Mouse (Mus musculus) T-helper 2 cell (primary cell): ENCODE measurements around the gene Zmiz1.

ENCODE experiments used
- in situ Hi-C: fragments of 300-600 bp; cut with MboI, MseI; formaldehyde crosslinking; loops from one replicate; pipeline ENCODE4 v1.15.1; 2025; ENCODE audit warnings: high pct_unique_total_duplicates

The Zmiz1 gene

DNA sequence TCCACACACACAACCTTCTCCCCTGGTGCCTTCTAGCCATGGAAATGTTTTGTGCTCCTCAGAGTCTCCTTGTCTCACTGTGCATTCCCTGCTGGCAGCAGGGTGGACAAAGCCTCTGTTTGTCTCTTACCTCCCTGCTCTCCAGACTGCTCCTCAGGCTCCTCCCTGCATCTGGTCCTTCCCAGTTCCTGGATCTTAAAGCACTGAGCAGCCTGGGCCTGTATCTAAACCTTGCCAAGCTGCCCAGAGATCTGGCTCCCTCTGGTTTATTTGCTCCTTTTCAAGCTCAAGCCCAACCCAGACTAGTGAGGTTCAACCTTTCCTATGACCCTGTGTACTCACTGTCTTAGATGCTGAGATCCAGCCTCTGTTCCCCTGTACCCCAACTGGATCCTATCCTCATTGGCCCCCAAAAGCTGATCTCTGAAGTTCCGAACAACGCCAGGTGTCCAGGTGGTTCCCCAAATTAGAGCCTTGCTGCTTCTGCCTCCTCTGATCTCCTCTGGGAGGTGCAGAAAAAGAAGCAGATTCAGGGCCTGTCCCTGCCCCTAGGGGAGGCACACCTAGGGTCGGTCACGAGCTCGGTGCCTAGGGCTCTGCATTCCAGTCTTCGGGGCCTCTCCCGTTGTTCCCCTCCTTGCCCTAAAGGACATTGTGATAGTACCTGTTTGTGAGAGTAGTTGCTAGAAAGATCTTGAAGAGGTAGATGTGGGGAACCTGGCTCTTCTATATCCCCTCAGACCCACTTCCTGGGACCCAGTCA, 171.8 kb downstream of the Zmiz1 start:
- in situ Hi-C loops, result no loop called here

DNA sequence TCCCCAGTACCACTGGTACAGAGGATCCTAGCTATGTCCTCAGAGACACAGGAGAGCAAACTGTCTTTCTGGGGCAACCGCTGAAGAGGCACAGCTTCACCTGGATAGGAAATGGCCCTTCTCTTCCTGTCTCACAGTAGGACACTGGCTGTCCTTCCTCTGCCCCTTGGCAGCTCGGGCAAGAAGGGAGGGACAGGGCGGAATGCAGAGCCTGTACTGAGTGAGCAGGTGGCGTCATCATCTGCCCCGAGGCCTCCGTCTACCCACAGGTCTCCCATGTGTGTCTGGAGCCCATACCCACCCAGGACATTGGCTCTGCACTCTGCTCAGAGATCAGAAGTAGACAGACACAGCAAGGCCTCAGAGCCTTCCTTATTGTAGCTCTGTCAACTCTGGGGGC, 172.5 kb downstream of the Zmiz1 start:
- in situ Hi-C loops, result no loop called here

GRCm38 (mm10) chr14:25633539-25634300, 174.7 kb downstream of the Zmiz1 start:
- in situ Hi-C loops, result no loop called here

DNA sequence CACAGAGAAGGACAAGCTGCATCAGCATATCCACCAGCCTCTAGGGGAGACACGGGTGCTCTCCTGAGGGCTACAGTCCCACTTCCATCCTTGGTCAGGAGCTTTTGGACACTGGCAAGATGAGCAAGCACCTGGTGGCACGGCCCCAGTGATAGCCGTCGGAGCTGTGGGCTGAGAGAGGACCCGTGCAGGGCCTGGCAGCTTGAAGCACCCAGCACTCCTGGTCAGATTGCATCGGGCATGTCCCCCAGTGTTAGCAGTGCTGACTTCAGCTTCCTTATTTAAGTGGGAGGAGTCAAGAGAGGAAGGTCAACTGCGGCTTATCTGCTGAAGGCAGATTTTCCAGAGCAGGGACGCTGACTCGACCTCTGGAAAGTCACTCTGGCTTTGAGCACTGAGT, 175.3 kb downstream of the Zmiz1 start:
- in situ Hi-C loops, result no loop called here

- in situ Hi-C loops, result no loop called here
These were observed 176.8 kb downstream of the Zmiz1 start for GRCm38 (mm10) chr14:25635746-25636145.

DNA sequence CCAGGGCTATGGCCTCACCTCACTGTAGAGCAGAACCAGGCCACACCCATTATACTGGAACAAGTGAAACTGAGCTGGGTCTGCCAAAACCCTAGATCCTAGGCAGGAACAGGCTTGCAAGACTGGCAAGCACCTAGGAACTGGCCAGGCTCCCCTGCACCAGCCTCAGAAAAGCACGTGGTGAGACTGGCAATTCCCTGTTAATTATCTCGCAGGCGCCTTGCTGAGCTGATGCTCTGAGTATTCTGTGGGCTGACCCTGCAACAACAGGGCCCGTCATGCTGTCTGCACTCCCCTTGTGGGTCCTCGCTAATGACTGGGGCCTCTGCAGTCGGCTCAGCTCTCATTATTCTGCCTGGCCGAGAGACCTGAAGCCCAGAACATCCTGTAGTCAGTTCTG, 177.3 kb downstream of the Zmiz1 start:
- in situ Hi-C loops, result no loop called here

- in situ Hi-C loops, result no loop called here
These were observed 180.3 kb downstream of the Zmiz1 start for GRCm38 (mm10) chr14:25639120-25639758.

- in situ Hi-C loops, result no loop called here
These were observed 181.0 kb downstream of the Zmiz1 start for GRCm38 (mm10) chr14:25639979-25640378.

DNA sequence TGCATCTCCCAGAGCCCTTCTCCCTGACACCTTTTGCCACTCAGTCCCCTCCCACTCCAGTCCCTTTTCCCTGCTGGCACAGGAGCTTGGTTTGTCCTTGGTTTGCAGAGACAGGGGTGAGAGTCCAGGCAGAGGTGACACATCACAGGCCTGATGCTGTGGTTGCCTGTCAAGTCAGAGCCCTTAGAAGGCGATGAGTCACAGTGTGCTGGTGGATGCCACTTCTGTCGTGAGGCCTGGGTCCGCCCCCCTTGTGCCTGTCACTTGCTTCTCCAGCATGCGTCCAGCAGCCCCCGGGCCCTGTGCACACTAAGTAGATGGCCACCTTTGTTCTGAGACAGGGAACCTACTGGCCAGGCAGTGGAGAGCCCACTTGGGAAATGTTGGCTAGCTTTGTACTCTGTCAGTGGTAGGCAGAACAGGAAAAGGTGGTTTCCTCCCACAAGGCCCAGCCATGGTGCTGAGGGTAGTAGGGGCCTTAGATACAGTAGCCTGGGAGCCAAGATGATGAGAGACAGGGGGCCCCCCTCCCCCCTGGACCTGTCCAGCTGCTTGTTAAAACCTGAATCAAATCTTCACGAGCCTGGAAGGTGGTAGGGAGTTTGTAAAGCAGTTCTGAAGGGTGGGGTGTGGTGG, 181.6 kb downstream of the Zmiz1 start:
- in situ Hi-C loops, result no loop called here

- in situ Hi-C loops, result no loop called here
These were observed 182.1 kb downstream of the Zmiz1 start for GRCm38 (mm10) chr14:25641067-25641466.

DNA sequence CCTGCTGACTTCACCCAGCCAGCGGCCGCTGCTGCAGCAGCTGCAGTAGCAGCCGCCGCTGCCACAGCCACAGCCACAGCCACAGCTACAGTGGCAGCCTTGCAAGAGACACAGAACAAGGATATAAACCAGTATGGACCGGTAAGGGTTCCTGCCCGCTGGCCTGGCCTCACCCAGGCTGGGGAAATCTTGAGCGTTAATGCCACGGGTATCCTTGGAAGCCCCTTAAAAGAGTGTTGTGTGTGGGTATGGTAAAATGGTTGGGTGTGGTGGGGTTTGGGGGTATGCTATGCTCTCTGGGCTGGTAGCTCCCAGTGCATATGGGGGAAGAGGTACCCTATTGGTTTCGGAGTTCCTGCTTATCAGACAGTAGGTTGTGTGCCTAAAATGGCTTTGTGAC, 186.7 kb downstream of the Zmiz1 start:
- in situ Hi-C loops, result no loop called here

GRCm38 (mm10) chr14:25646161-25646621, 187.2 kb downstream of the Zmiz1 start:
- in situ Hi-C loops, result no loop called here

- in situ Hi-C loops, result no loop called here
These were observed 192.1 kb downstream of the Zmiz1 start for GRCm38 (mm10) chr14:25651131-25651530.

DNA sequence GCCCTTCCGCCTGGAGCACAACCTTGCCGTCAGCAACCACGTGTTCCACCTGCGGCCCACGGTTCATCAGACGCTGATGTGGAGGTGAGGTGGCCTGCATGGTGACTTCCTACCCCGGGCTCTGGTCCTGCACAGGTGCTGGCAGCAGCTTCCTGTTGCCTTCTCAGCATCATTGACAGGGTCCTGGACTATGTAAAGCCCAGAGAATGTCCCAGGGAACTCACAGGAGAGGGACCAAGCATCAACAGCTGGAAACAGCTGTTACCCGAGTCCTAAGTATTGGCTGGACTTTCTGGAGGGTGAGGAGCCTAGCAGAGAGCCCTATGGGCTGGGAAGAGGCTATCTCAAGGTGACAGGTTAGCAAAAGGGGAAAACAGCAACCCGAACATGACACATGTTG, 192.9 kb downstream of the Zmiz1 start:
- in situ Hi-C loops, result no loop called here

GRCm38 (mm10) chr14:25654401-25655197, 195.6 kb downstream of the Zmiz1 start:
- in situ Hi-C loops, result no loop called here

DNA sequence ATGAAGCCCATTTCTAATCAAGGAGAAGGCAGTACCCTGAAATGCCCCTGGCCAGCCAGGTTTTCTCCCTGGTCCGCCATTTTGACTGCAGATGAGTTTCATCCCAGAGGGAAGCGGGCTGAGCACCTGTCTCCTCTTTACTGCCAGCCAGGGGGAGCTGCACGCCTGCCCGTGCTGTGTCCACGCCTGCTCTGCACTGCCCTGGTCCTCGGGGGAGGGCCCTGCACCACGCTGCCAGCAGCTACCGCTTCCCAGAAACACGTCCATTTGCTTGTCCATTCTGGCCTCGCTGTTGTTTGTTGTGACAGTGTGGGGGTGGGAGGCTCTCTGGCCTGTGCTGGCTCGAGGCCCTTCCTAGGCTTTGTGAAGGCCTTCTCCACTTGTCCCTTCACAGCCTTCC, 201.7 kb downstream of the Zmiz1 start:
- in situ Hi-C loops, result no loop called here

DNA sequence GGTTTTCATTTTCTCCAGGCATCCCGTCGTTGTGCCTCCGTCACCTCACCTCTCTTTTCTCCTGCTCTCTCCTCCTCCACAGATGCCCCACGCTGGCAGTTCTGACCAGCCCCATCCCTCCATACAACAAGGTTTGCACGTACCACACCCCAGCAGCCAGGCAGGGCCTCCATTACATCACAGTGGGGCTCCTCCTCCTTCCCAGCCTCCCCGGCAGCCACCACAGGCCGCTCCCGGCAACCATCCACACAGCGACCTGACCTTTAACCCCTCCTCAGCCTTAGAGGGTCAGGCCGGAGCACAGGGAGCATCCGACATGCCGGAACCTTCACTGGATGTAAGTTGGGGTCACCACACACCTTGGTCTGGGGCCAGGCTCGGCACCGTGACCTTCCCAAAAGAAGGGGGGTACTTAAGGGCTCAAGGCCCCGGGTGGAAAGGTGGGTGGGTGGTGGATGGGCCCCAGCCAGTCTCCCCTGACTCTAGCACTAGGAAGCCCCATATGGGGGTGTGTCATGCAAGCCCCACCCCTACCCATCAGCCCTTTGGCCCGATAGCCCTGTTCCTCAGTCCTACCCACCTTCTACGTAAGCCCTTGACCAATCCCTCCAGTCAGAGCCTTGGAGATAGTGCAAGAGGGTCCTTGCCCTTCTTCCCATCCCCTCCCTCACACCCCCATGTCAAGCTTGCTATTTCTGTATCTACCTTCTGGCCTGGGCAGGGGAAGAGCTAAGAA, 202.4 kb downstream of the Zmiz1 start:
- in situ Hi-C loops, result no loop called here

DNA sequence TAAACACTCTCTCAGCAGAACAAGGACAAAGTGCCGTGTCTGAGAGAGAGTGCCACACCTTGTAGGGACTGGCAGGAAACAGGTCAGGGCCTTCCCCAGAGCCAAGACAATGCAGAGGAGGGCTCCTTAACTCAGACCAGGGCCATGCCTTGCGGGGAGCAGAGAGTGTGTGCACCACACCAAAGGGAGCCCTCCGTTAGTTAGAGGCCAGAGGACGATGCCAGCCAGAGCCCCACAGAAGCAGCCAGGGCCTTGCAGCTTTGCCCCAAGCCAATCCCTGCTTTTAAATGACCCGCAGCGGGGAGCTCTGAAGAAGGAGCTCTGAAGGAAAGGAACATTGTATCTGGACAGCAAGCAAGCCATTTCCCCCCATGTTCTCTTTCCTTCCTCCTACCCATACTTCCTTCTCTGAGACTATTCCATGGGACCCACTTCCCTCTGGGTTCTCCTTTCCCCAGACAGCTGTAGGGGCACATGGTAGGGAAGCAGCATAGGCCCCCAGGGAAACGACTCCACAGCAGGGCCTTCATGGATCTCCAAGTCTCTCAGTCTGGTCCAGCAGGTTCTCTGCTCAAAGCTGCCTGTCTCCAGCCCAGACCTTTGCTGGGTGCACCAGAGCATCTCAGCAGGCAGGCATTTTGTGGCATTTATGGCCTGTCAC, 204.8 kb downstream of the Zmiz1 start:
- in situ Hi-C loops, result no loop called here

DNA sequence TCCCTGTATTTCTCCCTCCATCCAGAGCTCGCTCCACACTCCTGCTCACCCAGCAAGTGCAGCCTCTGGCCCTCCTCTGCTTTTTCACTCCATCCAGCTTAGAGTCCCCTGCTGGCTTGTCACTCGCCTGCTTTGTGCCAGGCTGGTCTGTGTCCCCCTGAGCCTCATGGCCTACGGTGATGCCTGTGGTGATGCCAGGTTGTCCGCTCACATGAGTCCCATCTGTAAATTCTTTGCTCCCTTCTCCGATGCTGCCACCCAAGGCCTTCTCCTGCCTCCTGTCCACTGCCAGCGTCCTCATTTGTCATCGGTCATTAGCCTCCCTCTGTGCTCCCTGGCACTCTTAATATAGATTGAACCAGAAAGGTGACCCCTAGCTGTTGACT, 205.3 kb downstream of the Zmiz1 start:
- in situ Hi-C loops, result no loop called here
